Mouse (Mus musculus): ENCODE results near the gene Diexf.

Gene Diexf

DNA sequence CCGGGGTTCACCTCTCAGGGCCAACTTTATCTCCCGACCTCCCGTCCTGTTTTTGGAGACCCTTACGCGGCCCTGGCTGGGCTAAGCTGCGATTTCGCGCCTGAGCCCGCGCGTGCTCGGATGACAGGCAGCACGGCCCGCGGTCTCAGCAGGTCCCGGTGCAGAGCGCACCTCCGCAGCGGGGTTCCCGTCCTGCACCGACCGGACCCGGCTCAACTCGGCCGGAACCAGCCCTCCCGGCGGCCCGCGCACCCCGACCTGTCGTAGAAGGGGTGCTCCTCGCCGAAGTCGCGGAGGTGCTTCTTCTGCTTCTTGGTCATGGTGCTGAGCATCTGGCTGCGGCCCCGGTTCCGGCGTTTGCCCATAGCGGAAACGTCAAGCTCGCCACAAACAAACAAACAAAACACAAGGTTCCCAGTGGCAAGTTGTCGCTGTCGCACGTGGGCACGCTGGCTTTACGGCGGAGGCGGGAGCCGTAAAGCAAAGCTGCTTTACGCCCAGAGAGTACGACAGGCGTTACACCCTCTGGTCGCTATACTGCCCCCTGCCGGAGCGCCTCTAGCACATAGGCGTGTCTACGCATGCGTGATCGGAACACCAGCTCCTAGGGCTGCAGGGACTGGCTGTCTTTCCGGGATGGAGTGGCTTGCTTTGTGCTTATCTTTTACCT, at the start of gene Diexf:
Gene Diexf (minus strand): TSS at position 487 of the 670 bp plus-strand sequence.
- WGBS = under 1% methylated on average over 61 of the region's 61 CpGs

DNA sequence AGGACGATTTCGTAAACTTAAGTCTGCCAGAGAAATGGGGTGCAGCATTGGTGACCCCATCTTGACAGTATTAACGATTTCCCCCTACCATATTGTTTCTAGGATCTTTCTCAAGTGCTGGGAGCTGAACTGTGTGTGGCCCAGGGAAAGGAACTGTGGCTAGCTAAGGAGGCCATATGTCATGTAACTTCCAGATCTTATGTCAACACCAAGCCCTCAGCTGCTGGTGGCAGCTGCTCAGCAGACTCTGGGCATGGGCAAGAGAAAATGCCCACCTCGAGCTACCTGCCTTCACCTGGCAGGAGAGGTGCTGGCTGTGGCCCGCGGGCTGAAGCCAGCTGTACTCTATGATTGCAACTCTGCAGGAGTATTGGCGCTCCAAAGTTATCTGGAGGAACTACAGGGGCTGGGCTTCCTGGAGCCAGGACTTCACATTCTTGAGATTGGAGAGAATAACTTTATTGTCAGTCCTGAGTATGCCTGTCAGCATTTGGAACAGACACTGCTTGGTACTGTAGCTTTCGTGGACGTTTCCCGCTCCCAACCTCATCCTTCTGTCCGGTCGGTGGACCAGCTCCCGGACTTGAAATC, 44.2 kb upstream of the Diexf start:
- WGBS = 83% methylated on average over 13 of the region's 13 CpGs

DNA sequence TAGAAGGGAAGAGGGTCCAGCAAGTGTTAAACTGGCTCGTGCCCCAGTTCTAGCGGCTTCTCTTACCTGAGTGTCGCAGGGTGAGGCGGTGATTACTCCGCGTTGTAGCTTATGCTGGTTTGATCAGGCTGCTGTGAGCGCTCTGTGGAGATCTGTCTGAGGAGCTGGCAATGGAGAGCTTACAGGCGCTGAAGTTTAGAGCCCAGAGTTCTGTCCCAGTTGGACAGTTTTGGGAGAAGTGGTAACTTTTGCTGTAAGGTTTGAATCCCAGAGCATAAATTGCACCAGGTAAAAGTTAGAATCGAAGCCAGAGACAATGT, 43.7 kb upstream of the Diexf start:
- WGBS = 13% methylated on average over 9 of the region's 9 CpGs

- WGBS = under 1% methylated on average over 48 of the region's 48 CpGs
These were observed 43.1 kb upstream of the Diexf start for GRCm38 (mm10) chr1:193172991-193173809.

GRCm38 (mm10) chr1:193169856-193170255, 39.8 kb upstream of the Diexf start:
- 52% methylated on average over 2 of the region's 2 CpGs for WGBS

DNA sequence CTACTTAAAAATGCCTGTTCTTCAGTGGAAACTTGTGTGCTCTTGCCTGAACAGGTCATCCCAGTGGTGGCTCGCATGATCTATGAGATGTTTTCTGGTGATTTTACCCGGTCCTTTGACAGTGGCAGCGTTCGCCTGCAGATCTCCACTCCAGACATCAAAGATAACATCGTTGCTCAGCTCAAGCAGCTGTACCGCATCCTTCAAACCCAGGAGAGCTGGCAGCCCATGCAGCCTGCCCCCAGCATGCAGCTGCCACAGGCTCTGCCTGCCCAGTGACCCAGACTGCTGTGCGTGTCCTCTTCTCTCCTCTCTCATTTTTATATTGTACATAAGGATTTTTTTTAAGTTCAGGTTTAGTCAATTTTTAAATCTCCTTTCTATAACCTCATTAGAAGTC, 39.2 kb upstream of the Diexf start:
- WGBS = 88% methylated on average over 7 of the region's 7 CpGs

GRCm38 (mm10) chr1:193167746-193168145, 37.7 kb upstream of the Diexf start, which contains the start of gene A130010J15Rik:
Gene A130010J15Rik, plus strand, starts transcription at chr1:193168046.
- WGBS = 95% methylated on average over 3 of the region's 3 CpGs

DNA sequence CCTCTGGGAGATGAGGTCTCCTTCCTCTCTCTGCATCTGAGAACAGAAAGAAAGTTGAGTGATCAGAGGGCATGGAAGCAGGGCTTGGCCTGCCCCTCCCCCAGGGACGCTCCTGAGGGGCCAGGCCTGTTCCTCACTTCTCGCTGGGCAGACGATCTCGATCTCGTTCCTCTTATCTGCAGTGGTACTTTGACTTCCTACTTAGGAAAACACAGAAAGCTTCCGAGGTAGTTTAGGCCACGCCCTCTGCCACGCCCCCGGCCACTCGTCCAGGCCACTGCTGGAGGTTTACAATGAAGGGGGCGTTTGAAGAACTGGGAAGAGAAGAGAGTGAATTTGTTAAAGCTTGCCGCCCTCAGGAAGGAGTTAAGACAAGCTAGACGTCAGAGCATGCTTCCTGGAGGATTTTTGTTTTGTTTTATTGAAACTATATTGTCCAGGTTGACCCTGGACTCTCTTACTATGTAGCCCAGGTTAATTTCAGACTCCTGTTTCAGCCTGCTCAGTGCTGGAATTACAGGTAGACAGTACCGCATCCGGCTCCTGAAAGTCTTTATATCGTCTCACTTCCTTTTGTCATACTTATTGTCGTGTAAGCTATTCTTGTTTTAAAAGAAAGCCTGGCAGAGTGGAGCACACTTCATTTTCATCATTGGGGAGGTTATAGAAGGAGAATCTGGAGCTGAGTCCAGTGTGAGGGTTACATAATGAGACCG, 30.4 kb upstream of the Diexf start:
- 28% methylated on average over 18 of the region's 18 CpGs for WGBS

DNA sequence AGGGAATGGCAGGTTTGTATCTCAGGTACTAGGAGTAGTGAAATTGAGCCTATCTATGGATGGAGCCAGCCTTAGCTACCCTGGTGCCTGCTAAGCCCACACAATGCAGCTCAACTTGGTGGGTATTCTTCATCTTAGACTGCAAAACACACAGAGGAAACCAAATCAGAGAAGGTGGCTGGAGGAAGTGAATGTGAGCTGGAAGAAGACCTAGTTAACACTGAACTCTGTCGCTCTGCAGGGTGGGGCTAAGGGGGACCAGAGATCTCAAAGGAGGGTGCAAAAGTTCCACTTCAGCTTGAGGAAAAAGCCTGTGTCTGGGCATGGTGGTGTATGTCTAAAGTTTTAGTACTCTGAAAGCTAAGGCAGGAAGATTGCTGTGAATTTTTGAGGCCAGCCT, 29.5 kb upstream of the Diexf start:
- 84% methylated on average over 1 of the region's 1 CpGs for WGBS

DNA sequence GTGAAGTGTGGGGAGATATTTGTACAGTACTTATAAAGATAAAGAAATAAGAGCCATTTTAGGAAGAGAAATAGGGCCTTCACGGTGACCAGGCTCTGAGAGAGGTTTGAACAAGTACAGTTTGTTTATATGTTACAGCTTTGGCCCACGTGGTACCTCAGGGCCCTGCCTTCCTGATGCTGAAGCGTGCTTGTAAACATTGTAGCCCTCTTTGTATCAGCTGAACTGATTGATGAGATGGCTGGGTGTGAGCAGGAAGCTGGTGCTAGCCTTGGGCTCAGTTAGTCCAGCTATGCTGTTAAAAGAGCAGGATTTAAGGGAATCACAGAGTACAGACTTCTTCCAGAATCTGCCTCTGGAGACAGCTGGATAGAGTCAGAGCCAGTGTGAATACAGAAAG, 29.1 kb upstream of the Diexf start:
- WGBS = 83% methylated on average over 3 of the region's 3 CpGs

DNA sequence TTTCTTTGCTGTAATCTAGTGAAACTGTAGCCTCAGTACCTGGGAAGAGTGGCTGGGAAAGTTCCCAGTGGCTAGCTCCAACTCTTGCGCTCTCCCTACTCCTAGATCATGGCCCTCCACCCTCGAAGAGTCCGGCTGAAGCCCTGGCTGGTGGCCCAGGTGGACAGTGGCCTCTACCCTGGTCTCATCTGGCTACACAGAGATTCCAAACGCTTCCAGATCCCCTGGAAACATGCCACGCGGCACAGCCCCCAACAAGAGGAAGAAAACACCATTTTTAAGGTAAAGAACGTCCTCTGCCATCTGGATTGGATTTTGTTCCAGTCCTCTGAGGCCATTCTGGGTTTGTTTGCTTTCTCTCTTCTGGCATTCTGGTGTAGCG, 27.0 kb upstream of the Diexf start:
- 76% methylated on average over 8 of the region's 8 CpGs for WGBS

- 79% methylated on average over 15 of the region's 15 CpGs for WGBS
These were observed 26.4 kb upstream of the Diexf start for GRCm38 (mm10) chr1:193156316-193157110.

- WGBS = 72% methylated on average over 16 of the region's 16 CpGs
These were observed 23.5 kb upstream of the Diexf start for GRCm38 (mm10) chr1:193153561-193153960.

DNA sequence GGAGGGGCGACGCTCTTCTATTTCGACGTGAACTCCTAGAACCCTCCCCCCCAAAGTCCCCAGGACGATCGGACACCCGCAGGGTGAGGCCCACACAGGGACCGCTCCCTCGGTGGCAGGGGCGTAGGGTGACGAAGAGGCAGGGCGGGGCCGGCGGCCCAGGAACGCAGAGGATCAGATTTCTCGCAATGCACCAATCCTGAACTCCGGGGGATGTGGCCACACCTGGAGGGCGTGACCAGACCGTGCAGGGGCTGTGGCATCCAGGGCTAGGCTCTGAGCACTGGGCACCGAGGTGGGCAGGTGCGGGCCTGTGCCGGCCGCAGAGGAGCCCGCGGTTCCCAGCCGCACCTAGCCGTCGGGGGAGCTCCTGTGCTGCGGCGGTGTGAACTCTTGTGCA, 22.8 kb upstream of the Diexf start, which contains the start of gene Irf6:
Gene Irf6 (plus strand): TSS at position 240 of the 400 bp plus-strand sequence.
- WGBS = 11% methylated on average over 30 of the region's 30 CpGs

DNA sequence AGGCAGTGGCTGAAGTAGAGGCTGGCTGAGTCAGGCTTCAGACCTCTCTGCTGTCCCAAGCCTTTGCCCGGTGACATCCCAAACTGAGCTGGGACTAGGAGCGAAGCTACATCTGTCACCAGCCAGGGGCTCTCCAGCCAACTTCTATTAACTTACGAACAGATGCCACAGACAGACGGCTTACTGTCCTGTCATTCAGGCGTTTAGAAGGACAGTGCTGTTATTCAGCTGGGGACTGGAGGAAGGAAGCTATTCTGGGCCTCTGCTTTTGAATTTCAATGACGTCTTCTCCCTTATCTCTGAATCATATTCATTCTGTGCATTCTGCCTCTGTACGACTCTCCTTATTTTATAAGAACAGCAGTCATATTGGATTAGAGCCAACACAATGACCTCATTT, 21.1 kb upstream of the Diexf start:
- 22% methylated on average over 7 of the region's 7 CpGs for WGBS

DNA sequence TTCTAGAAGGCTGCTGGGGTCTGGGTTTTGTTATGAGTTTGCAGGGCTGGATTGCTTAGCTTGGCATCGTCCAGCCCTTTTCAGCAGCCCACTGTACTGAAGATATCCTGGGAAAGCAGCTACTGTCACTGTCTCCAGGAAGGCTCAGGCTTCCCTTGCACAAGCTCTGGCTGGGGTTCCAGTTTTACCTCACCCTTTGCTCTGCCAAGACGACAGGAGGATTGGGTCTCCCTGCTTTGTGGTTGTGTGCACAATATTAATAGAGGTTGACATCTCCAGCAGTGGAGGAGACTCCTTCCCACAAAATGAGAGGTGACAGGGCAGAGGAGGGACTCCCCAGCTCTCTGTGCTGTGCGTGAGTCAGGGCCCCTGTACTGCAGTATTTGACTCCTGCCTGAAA, 19.2 kb upstream of the Diexf start:
- WGBS = 66% methylated on average over 3 of the region's 3 CpGs

- WGBS = 83% methylated on average over 1 of the region's 1 CpGs
These were observed 16.3 kb upstream of the Diexf start for GRCm38 (mm10) chr1:193146416-193146815.

DNA sequence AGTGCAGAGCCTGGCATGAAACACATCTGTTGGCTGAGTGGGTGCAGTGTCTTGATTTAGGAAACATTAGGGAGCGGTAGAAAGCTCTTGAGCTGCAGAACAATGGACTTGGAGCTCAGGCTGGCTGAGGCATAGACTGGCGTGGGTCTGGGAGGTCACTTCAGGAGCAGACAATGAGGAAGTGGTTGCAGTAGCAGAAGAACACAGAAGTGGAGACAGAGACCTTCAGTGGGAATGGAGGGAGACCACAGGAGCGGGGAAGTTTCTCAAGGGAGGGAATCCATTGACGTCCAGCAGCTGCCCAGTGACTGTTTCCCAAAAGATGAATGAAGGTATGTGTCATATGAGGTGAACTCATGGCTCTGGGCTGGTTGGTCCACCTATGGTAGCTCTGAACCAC, 15.0 kb upstream of the Diexf start:
- 86% methylated on average over 4 of the region's 4 CpGs for WGBS

DNA sequence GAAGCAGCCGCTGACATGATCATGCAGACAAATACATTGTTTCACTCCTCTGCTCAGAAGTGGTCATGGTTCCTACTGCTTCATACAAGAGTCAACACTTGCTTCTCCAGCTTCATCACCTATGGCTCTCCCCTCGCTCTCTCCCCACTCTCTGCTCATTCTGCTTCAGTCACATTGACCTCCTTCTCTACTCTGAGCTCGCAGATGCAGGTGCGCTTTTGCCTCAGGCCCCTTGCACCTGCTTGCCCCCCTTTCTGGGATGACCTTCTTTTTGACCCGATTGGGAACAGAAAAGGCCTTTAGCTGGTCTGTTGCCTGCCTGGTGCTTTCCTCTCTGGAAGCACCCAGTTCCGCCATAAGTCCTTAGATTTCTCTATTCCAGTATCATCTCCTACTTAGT, 14.4 kb upstream of the Diexf start:
- 97% methylated on average over 6 of the region's 6 CpGs for WGBS

DNA sequence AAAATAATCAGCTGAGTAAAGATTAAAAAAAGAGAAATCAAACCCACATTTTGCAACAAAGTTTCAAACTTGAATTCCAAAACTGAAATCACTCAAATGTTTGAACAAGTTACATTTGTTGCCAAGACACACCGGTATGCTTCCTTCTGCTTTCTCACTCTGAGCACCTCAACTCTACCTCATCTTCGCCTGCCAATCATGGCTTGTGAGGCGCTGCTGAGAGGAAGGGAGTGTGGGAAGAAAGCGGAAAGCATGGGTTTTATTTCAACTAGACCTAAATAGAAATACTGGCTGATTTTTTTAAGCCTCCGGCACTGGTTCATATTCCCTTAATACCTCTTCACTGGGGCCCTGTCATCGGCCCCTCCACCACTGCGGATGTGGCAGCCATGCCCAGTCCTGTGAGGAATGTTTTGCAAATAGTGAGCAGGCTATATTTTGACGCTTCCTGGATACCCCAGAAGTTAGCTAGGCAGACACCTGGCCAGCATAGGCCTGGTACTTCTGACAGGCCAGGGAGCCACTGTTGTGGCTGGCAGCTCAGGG, 12.5 kb upstream of the Diexf start:
- whole genome bisulfite sequencing = 82% methylated on average over 8 of the region's 8 CpGs

DNA sequence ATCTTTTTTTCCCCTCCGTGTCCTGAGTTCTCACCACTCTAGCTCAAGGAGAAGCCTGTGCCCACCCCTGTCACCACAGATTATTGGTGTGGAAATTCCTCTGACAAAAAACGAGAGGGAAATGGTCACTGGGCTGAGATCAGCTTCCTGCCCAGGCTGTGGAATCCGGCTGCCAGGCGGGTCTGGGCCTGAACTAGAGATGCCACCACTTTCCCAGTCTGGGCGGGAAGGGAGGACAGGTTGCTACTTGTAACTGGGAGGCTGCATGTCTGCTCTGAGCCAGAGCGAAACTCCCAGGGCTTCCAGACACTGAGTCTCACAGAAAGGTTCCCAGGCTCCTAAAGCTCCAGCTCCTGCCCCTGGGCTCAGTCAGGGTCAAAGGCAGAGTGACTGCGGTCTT, 11.0 kb upstream of the Diexf start:
- 84% methylated on average over 7 of the region's 7 CpGs for WGBS

All from cerebral cortex, adult 2 months (tissue).